Mouse (Mus musculus): ENCODE measurements around the gene Actn4.

DNA sequence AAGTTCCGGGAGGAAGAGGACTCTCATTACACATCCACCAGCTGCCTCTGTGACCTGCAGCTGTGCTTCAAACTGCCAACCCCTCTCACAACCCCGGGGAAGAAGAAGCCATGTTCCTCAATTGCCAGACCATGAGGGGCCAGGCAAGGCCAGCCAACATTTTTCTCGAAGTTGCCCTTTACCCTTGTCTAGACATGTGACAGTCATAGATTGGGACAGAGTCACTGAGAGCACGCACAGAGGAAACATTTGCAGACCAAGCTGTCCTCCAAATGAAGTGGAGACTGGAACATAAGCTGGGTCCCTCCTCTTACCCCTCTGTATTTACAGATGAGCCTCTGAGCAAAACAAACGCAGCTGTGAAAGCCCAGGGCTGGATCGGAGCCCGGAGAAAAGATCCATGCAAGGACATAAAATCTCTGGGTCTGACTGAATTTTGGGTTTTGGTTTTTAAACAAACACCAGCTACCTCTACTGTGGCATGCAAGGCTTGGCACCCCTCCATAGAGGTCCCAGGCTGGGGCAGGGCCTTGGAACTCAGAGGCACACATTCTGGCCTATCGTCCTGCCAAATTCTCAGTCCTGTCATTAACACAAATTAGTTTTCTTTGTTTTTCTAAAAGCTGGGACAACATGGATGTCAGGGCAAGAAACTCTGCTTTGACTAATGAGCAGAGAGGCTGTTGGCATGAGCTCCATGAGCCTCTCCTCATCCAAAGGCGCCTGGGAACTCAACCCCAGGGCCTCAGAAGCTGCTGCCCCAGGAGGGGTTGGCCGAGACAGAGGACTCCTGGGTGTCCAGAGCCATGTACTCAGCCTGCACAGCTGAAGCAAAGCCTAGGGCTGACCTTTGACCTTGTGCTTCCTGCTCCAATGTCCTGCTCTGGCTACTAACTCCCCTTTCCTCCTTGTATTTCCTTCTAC, 44.4 kb downstream of the Actn4 start:
- TF ChIP-seq CTCF (IDR thresholded peaks at IDR 0.05; ENCODE audit: insufficient read depth, low read length) (no peak), POLR2A (IDR thresholded peaks at IDR 0.05; ENCODE audit: borderline replicate concordance, extremely low read depth, low read depth, low read length) (no peak)
